Mouse (Mus musculus): ENCODE measurements around the gene Pdzd3.

The Pdzd3 gene

DNA sequence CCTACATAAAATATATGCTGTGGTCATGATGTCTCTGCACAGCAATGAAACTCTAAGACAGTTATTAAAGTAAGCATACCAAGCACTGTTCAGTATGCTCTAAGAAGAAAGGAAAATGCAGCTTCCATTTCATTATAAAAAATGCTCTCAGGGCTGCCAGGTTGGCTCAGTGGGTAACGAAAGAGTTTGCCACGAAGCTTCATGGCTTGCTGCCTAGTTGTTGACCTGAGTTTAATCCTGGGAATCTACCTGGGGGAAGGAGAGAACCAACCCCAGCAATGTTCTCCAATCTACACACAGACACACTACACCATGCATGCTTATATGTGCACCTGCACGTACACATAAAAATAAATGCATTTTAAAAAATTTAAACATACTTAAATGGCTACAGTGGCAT is 52.1 kb downstream of the Pdzd3 start:
- no peak for DNase-seq
